Mouse (Mus musculus) intestine, postnatal 0 days (tissue): ENCODE measurements around the gene Fkrp. TPM values are rescaled to one million over a fixed set of nuclear protein-coding genes. Genes with fewer than 3 reads are reported as not detected.
A peak's percentile ranks its signal among the peaks of the same experiment; 100 is the strongest.

ENCODE experiments used
- ATAC-seq: fragments of 200-750 bp; cut with Nextera tagmentation; 2 replicates; pipeline ENCODE4 v1.8.0; 2017; ENCODE audit warnings: mild to moderate bottlenecking, moderate TSS enrichment, moderate library complexity
- H3K27ac ChIP-seq: fragments of 300-500 bp; sonication (generic); 2 replicates; pipeline ENCODE4 v1.5.1; 2014; ENCODE audit warnings: mild to moderate bottlenecking, low read depth, low read length, moderate library complexity
- H3K27me3 ChIP-seq: fragments of 300-500 bp; sonication (generic); replicated peaks from 2 replicates; pipeline ENCODE4 v1.6.1; 2014; ENCODE audit warnings: low read length, mixed read lengths; ENCODE audit not compliant: control insufficient read depth, insufficient read depth
- H3K36me3 ChIP-seq: fragments of 300-500 bp; sonication (generic); 2 replicates; pipeline ENCODE4 v1.6.1; 2014; ENCODE audit warnings: mild to moderate bottlenecking, moderate library complexity; ENCODE audit not compliant: control insufficient read depth, insufficient read depth
- H3K4me1 ChIP-seq: fragments of 300-500 bp; sonication (generic); replicated peaks from 2 replicates; pipeline ENCODE4 v1.6.1; 2014; ENCODE audit warnings: antibody characterized with exemption, low read length, mixed read lengths; ENCODE audit not compliant: control insufficient read depth, insufficient read depth
- H3K4me2 ChIP-seq: fragments of 300-500 bp; sonication (generic); replicated peaks from 2 replicates; pipeline ENCODE4 v1.6.1; 2014; ENCODE audit warnings: low read depth, mild to moderate bottlenecking, moderate library complexity
- H3K4me3 ChIP-seq: fragments of 300-500 bp; sonication (generic); 2 replicates; pipeline ENCODE4 v1.5.1; 2014; ENCODE audit warnings: low read depth, low read length
- H3K9ac ChIP-seq: fragments of 300-500 bp; sonication (generic); 2 replicates; pipeline ENCODE4 v1.6.1; 2014; ENCODE audit warnings: mild to moderate bottlenecking, low read depth, low read length
- H3K9me3 ChIP-seq: fragments of 300-500 bp; sonication (generic); 2 replicates; pipeline ENCODE4 v1.6.1; 2016; ENCODE audit warnings: mixed run types; ENCODE audit not compliant: control insufficient read depth
- CTCF ChIP-seq: sonication (generic); IDR thresholded peaks from 2 replicates; pipeline ENCODE4 v1.5.1; 2016; ENCODE audit warnings: low read depth, mild to moderate bottlenecking, control low read depth, antibody characterized with exemption, moderate library complexity
- WGBS: fragments of 180-500 bp; shearing (Covaris S2); extraction: QIAGEN DNeasy Blood & Tissue Kit; methylation state at CpG from one replicate; pipeline ENCODE4 v1.1.7; 2014; 5-methylcytosine and 5-hydroxymethylcytosine counted together
- polyA plus RNA-seq: library from polyadenylated mRNA; unstranded; fragments of >200 nt; fragmentation: Nextera tagmentation; extraction: Ambion mirVana; gene quantifications from 2 replicates; pipeline ENCODE4 v1.2.1, GENCODE M21; 2015

Fkrp gene
- polyA plus RNA-seq, 1 experiment from 2014 or later = 12.3 TPM

GRCm38 (mm10) chr7:16781816-16782554, 34.5 kb downstream of the Fkrp start:
- TF ChIP-seq CTCF = no peak
- H3K4me1 ChIP-seq = peaks cover 8% of the 10 kb centered on the region
- peak; percentile 16; the same call in 1 of the 2 replicates for ATAC-seq
- peak overlapping the region; percentile 65 for H3K4me3 ChIP-seq
- H3K4me2 ChIP-seq = peak overlapping the region; percentile 100
- H3K27me3 ChIP-seq = no peaks in the 10 kb centered on the region
- no peaks in the 10 kb centered on the region for H3K9me3 ChIP-seq
- 0 out of 2 replicates have a peak, but pooled peaks cover 6% of the 10 kb centered on the region for H3K36me3 ChIP-seq
- peak overlapping the region; percentile 66 for H3K9ac ChIP-seq
- H3K27ac ChIP-seq = 0 out of 2 replicates have a peak overlapping the region, but pooled peaks have one; percentile 5
- under 1% methylated on average over 60 of the region's 60 CpGs for WGBS

- H3K4me2 ChIP-seq = peak overlapping the region; percentile 100
- H3K4me1 ChIP-seq = peaks cover 8% of the 10 kb centered on the region
- 0 out of 2 replicates have a peak, but pooled peaks cover 1% of the 10 kb centered on the region for H3K36me3 ChIP-seq
- H3K9ac ChIP-seq = peak overlapping the region; percentile 66
- ATAC-seq = peak; percentile 23
- no peaks in the 10 kb centered on the region for H3K9me3 ChIP-seq
- H3K27me3 ChIP-seq = no peaks in the 10 kb centered on the region
- WGBS = 0% methylated on average over 10 of the region's 10 CpGs
- H3K27ac ChIP-seq = 0 out of 2 replicates have a peak overlapping the region, but pooled peaks have one; percentile 5
- H3K4me3 ChIP-seq = peak overlapping the region; percentile 65
- no peak for TF ChIP-seq CTCF
These were observed 35.0 kb downstream of the Fkrp start for GRCm38 (mm10) chr7:16781555-16781815.

- WGBS = 3% methylated on average over 34 of the region's 34 CpGs
- Histone ChIP-seq H3K4me2 (peak within 1 kb of the TSS; percentile 100), H3K4me1 (peaks cover 8% of the 10 kb centered on the region), H3K36me3 (no peaks in the 10 kb centered on the region), H3K27me3 (no peaks in the 10 kb centered on the region), H3K9ac (peak within 1 kb of the TSS; percentile 66), H3K4me3 (peak within 1 kb of the TSS; percentile 65), H3K27ac (0 out of 2 replicates have a peak within 1 kb of the TSS, but pooled peaks have one; percentile 5), H3K9me3 (no peaks in the 10 kb centered on the region)
- peak; percentile 45 for TF ChIP-seq CTCF
- ATAC-seq = peak; percentile 83
These were observed 35.5 kb downstream of the Fkrp start, which contains the start of gene Slc1a5 for GRCm38 (mm10) chr7:16780825-16781554. Gene Slc1a5, plus strand, starts transcription at chr7:16781340.

GRCm38 (mm10) chr7:16780076-16780475, 36.5 kb downstream of the Fkrp start:
- Histone ChIP-seq H3K9me3 (no peaks in the 10 kb centered on the region), H3K4me2 (no peak overlapping the region), H3K27me3 (no peaks in the 10 kb centered on the region), H3K27ac (no peak overlapping the region), H3K4me1 (peaks cover 8% of the 10 kb centered on the region), H3K9ac (no peak overlapping the region), H3K4me3 (no peak overlapping the region), H3K36me3 (no peaks in the 10 kb centered on the region)
- ATAC-seq = no peak
- TF ChIP-seq CTCF = no peak
- 62% methylated on average over 5 of the region's 5 CpGs for WGBS

GRCm38 (mm10) chr7:16775888-16776287, 40.6 kb downstream of the Fkrp start:
- ATAC-seq = no peak
- no peaks in the 10 kb centered on the region for H3K27me3 ChIP-seq
- no peak overlapping the region for H3K27ac ChIP-seq
- H3K4me1 ChIP-seq = peaks cover 3% of the 10 kb centered on the region
- no peaks in the 10 kb centered on the region for H3K36me3 ChIP-seq
- H3K4me2 ChIP-seq = no peak overlapping the region
- H3K9ac ChIP-seq = no peak overlapping the region
- no peak overlapping the region for H3K4me3 ChIP-seq
- H3K9me3 ChIP-seq = 0 out of 2 replicates have a peak, but pooled peaks cover 5% of the 10 kb centered on the region
- WGBS = 42% methylated on average over 5 of the region's 5 CpGs
- TF ChIP-seq CTCF = no peak

- H3K36me3 ChIP-seq = no peaks in the 10 kb centered on the region
- no peaks in the 10 kb centered on the region for H3K27me3 ChIP-seq
- H3K4me1 ChIP-seq = no peaks in the 10 kb centered on the region
- no peak overlapping the region for H3K4me3 ChIP-seq
- WGBS = 55% methylated on average over 2 of the region's 2 CpGs
- no peak overlapping the region for H3K27ac ChIP-seq
- ATAC-seq = no peak
- H3K9me3 ChIP-seq = no peaks in the 10 kb centered on the region
- H3K9ac ChIP-seq = no peak overlapping the region
- no peak overlapping the region for H3K4me2 ChIP-seq
- no peak for TF ChIP-seq CTCF
These were observed 50.1 kb downstream of the Fkrp start for GRCm38 (mm10) chr7:16766443-16766842.
